Mouse (Mus musculus): ENCODE measurements around the gene Zfp239. TPM values are rescaled to one million over a fixed set of nuclear protein-coding genes. Genes with fewer than 3 reads are reported as not detected.
"Not testable (repeated sequence)": the region's sequence is repeated elsewhere in the genome, so short reads cannot be mapped to it uniquely, and the experiment has no call there.

Gene Zfp239
- total and polyA plus RNA-seq, 2 experiments from 2014 or later = 0.20 TPM; not detected in 1

DNA sequence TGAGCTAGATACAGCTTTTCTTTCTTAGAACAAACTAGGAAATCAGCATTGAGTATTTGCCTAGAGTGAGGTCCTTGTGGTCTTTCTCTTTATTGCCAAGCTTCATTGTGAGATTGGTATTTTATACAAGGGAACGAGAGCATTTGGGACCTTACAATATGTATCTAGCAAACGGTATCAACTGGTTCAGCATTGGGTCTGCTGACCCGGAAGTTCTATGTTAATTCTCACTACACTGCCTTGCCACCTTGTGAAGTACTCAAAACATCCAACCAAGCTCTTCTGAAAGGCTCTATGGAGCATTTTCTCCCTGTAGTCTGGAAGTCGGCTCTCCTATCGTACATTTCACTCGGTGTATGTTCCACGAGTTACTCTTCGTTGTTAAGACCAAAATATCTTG, 1.9 kb downstream of the Zfp239 start:
- ATAC-seq (ENCODE audit: insufficient read depth, low read depth) = no peak
- Histone ChIP-seq H3K27ac (ENCODE audit: low read depth) (no peak overlapping the region), H3K9me3 (replicated peaks; ENCODE audit: control insufficient read depth, low read length) (no peaks in the 10 kb centered on the region), H3K4me3 (ENCODE audit: low read depth, low read length) (peak overlapping the region; percentile 52; the same call in 1 of the 2 replicates), H3K4me1 (ENCODE audit: control insufficient read depth, insufficient read depth) (peaks cover 6% of the 10 kb centered on the region; the same call in 1 of the 2 replicates), H3K4me2 (ENCODE audit: low read depth, low read length) (no peak overlapping the region), H3K27me3 (ENCODE audit: control insufficient read depth, insufficient read depth, low read length) (no peaks in the 10 kb centered on the region), H3K9ac (replicated peaks; ENCODE audit: low read depth, low read length) (no peak overlapping the region), H3K36me3 (replicated peaks; ENCODE audit: control insufficient read depth, insufficient read depth, low read length) (no peaks in the 10 kb centered on the region)
- DNase-seq (ENCODE audit: low spot score) = no peak
- TF ChIP-seq EP300 (IDR thresholded peaks at IDR 0.05; ENCODE audit: low read depth) = no peak
- WGBS = 90% methylated on average over 8 of the region's 8 CpGs

DNA sequence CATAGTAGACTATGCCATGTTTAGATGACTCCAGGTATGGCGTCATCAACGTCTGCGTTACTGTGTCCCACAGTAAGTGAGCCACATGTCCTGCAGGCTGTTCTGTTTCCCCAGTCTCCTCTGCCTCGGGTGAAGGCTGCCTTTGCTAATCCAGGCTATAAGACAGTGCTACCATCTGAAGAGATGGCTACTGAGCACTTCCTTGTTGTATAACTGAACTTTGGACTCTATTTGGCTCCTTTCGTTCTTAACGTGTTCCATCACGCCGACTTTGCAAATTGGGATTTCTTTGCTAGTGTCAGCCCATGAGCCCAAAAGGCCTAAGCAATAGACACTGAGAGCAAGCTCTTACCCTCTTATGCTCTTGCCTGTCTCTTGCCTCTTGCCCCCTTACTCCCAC, 6.3 kb downstream of the Zfp239 start:
- H3K4me1 ChIP-seq (ENCODE audit: control insufficient read depth, insufficient read depth) = peaks cover 3% of the 10 kb centered on the region; the same call in 1 of the 2 replicates
- TF ChIP-seq EP300 (IDR thresholded peaks at IDR 0.05; ENCODE audit: low read depth) = no peak
- no peak for TF ChIP-seq CTCF (IDR thresholded peaks at IDR 0.05; ENCODE audit: low read depth)
- no peak for ATAC-seq (ENCODE audit: insufficient read depth, low read depth)
- no peak for DNase-seq (ENCODE audit: low spot score)
- H3K4me3 ChIP-seq (ENCODE audit: low read depth, low read length) = no peak overlapping the region
- H3K36me3 ChIP-seq (replicated peaks; ENCODE audit: control insufficient read depth, insufficient read depth, low read length) = no peaks in the 10 kb centered on the region
- no peaks in the 10 kb centered on the region for H3K9me3 ChIP-seq (replicated peaks; ENCODE audit: control insufficient read depth, low read length)
- no peak overlapping the region for H3K4me2 ChIP-seq (ENCODE audit: low read depth, low read length)
- H3K27ac ChIP-seq (ENCODE audit: low read depth) = no peak overlapping the region
- H3K27me3 ChIP-seq (ENCODE audit: control insufficient read depth, insufficient read depth, low read length) = no peaks in the 10 kb centered on the region
- WGBS = 84% methylated on average over 8 of the region's 8 CpGs
- no peak overlapping the region for H3K9ac ChIP-seq (replicated peaks; ENCODE audit: low read depth, low read length)

DNA sequence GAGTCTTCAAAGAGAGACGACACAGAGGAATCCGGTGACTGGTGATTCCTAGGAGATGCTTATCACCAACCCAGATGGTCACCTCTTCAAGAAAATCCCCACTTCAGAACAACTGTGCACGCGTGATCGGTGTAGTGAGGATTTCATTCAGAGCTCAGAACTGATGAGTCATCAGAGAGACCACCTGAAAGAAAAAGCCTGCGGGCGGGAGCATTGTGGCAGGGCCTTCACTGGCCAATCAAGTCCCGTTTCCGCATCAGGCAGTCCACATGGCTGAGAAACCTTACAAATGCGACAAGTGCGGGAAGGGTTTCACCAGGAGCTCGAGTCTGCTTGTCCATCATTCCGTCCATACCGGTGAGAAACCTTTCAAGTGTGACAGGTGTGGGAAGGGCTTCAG, 9.1 kb downstream of the Zfp239 start:
- ATAC-seq (ENCODE audit: insufficient read depth, low read depth) (no peak), DNase-seq (ENCODE audit: low spot score) (no peak)
- 70% methylated on average over 14 of the region's 14 CpGs for WGBS
- no peaks in the 10 kb centered on the region for H3K4me1 ChIP-seq (ENCODE audit: control insufficient read depth, insufficient read depth)
- TF ChIP-seq CTCF (IDR thresholded peaks at IDR 0.05; ENCODE audit: low read depth) (no peak), EP300 (IDR thresholded peaks at IDR 0.05; ENCODE audit: low read depth) (no peak)
- no peaks in the 10 kb centered on the region for H3K36me3 ChIP-seq (replicated peaks; ENCODE audit: control insufficient read depth, insufficient read depth, low read length)
- H3K27me3 ChIP-seq (ENCODE audit: control insufficient read depth, insufficient read depth, low read length) = no peaks in the 10 kb centered on the region
- H3K9me3 ChIP-seq (replicated peaks; ENCODE audit: control insufficient read depth, low read length) = no peaks in the 10 kb centered on the region
- no peak overlapping the region for H3K4me2 ChIP-seq (ENCODE audit: low read depth, low read length)
- H3K27ac ChIP-seq (ENCODE audit: low read depth) = no peak overlapping the region
- H3K9ac ChIP-seq (replicated peaks; ENCODE audit: low read depth, low read length) = no peak overlapping the region
- no peak overlapping the region for H3K4me3 ChIP-seq (ENCODE audit: low read depth, low read length)

DNA sequence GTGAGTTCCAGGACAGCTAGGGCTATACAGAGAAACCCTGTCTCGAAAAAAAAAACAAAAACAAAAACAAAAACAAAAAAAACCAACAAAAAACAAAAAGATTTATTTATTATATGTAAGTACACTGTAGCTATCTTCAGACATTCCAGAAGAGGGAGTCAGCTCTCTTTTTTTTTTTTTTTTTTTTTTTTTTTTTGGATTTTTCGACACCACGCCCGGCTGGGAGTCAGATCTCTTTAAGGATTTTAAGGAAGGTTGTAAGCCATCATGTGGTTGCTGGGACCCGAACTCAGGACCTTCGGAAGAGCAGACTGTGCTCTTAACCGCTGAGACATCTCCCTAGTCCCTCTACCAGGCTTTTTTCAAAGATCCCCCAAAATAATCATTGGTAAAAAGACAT, 11.6 kb downstream of the Zfp239 start:
- not testable (repeated sequence) for H3K9me3 ChIP-seq (replicated peaks; ENCODE audit: control insufficient read depth, low read length); H3K27me3 ChIP-seq (ENCODE audit: control insufficient read depth, insufficient read depth, low read length); H3K4me1 ChIP-seq (ENCODE audit: control insufficient read depth, insufficient read depth); H3K9ac ChIP-seq (replicated peaks; ENCODE audit: low read depth, low read length); H3K36me3 ChIP-seq (replicated peaks; ENCODE audit: control insufficient read depth, insufficient read depth, low read length); H3K4me3 ChIP-seq (ENCODE audit: low read depth, low read length); H3K4me2 ChIP-seq (ENCODE audit: low read depth, low read length); ATAC-seq (ENCODE audit: insufficient read depth, low read depth); H3K27ac ChIP-seq (ENCODE audit: low read depth); DNase-seq (ENCODE audit: low spot score)
- 76% methylated on average over 7 of the region's 7 CpGs for WGBS

DNA sequence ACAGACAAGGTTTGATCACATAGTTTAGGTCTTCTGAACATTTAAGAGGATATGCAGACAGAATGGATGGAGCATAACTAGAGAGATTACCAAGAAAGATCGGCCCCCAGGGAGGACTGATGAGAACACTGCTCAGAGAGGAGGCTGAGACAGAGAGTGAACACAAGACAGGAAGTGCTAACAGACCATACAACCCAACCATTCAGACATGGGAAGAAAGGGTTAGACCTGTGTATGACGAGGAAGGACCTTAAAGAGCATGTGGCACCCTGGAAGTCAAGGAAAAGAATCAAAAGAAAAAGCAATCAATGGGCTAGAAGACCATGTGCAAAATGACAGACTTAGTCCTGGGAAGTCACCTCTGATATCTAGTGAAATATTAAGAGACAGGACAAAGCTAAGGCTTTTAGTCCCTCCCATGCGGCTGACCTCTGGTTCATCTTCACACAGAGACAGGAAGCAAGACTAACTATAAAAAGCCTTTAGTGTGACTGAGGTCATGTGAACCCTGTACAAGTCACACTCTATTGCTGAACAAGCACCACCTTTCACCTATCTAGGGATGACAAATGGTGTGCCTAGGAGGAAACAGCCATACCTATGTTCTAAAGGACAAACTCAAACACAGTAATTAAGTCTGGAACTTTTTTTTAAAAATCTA, 12.9 kb downstream of the Zfp239 start:
- 0 out of 2 replicates have a peak, but pooled peaks cover 4% of the 10 kb centered on the region for H3K4me1 ChIP-seq (ENCODE audit: control insufficient read depth, insufficient read depth)
- DNase-seq (ENCODE audit: low spot score) (no peak), ATAC-seq (ENCODE audit: insufficient read depth, low read depth) (no peak)
- no peaks in the 10 kb centered on the region for H3K36me3 ChIP-seq (replicated peaks; ENCODE audit: control insufficient read depth, insufficient read depth, low read length)
- H3K27me3 ChIP-seq (ENCODE audit: control insufficient read depth, insufficient read depth, low read length) = no peaks in the 10 kb centered on the region
- 59% methylated on average over 3 of the region's 3 CpGs for WGBS
- no peak overlapping the region for H3K27ac ChIP-seq (ENCODE audit: low read depth)
- no peak overlapping the region for H3K4me2 ChIP-seq (ENCODE audit: low read depth, low read length)
- no peak overlapping the region for H3K9ac ChIP-seq (replicated peaks; ENCODE audit: low read depth, low read length)
- H3K9me3 ChIP-seq (replicated peaks; ENCODE audit: control insufficient read depth, low read length) = no peaks in the 10 kb centered on the region
- TF ChIP-seq EP300 (IDR thresholded peaks at IDR 0.05; ENCODE audit: low read depth) = no peak
- no peak for TF ChIP-seq CTCF (IDR thresholded peaks at IDR 0.05; ENCODE audit: low read depth)
- H3K4me3 ChIP-seq (ENCODE audit: low read depth, low read length) = no peak overlapping the region

Data from heart, postnatal 0 days (tissue).